In the genomic region with DNA sequence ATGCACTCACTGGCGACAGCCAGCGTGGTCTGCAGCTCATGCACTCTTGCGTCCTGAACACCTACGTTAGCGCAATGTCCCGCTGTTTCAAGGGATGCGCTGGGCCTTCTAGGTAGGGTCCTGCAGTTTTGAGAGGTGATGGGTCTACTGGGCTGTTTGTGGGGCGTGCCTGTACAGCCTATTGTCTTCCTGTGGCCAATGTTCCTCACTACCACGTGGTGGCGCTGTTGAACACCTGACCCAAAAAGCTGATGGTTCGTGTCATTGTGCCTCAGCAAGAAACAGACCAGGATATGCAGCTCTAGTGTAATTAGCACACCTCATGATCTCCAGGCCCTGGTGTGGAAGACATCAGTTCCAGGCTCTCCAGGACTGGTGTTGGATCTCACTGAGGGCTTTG, we compare ENCODE assay signal across 8 mouse cellular contexts. TPM values are rescaled to one million over a fixed set of nuclear protein-coding genes. Genes with fewer than 3 reads are reported as not detected.
DNase-seq lines count a peak whose midpoint lies in the region; ATAC-seq and TF ChIP-seq lines count a peak whose summit lies in the region.

No protein-coding gene starts in this region.

- H3K4me2 ChIP-seq in forebrain, embryonic 14.5 days (ENCODE audit: low read length), result no peak overlapping the region
- H3K4me2 ChIP-seq in neural tube, embryonic 11.5 days (ENCODE audit: low read depth), result no peak overlapping the region

- no peak for TF ChIP-seq POLR2A in bone marrow macrophage, adult 2 months (IDR thresholded peaks at IDR 0.05; ENCODE audit: borderline replicate concordance, low read depth, low read length)

- ATAC-seq in forebrain, embryonic 14.5 days, result no peak
- ATAC-seq in neural tube, embryonic 11.5 days (ENCODE audit: insufficient read depth, low FRiP score, low TSS enrichment), result no peak

- H3K27ac ChIP-seq in bone marrow macrophage, adult 2 months (ENCODE audit: insufficient read depth, low read depth, low read length), result no peak overlapping the region
- no peak overlapping the region for H3K27ac ChIP-seq in forebrain, embryonic 14.5 days (ENCODE audit: low read depth, low read length)
- H3K27ac ChIP-seq in limb, embryonic 10.5 days, result peak overlapping the region; percentile 48; the same call in 1 of the 2 replicates
- H3K27ac ChIP-seq in neural tube, embryonic 11.5 days (ENCODE audit: low read depth, low read length), result no peak overlapping the region

- no peaks in the 10 kb centered on the region for H3K9me3 ChIP-seq in forebrain, embryonic 14.5 days (replicated peaks; ENCODE audit: control insufficient read depth, low read length)
- no peaks in the 10 kb centered on the region for H3K9me3 ChIP-seq in limb, embryonic 10.5 days (replicated peaks)
- H3K9me3 ChIP-seq in neural tube, embryonic 11.5 days (ENCODE audit: control insufficient read depth, low read length), result no peaks in the 10 kb centered on the region

- no peaks in the 10 kb centered on the region for H3K36me3 ChIP-seq in forebrain, embryonic 14.5 days (ENCODE audit: control insufficient read depth, insufficient read depth, low read length)
- H3K36me3 ChIP-seq in limb, embryonic 10.5 days, result no peaks in the 10 kb centered on the region
- H3K36me3 ChIP-seq in neural tube, embryonic 11.5 days (ENCODE audit: control insufficient read depth, insufficient read depth, low read length), result no peaks in the 10 kb centered on the region

- H3K4me3 ChIP-seq in bone marrow macrophage, adult 2 months (ENCODE audit: insufficient read depth, low read length), result no peak overlapping the region
- no peak overlapping the region for H3K4me3 ChIP-seq in forebrain, embryonic 14.5 days (ENCODE audit: low read depth, low read length)
- no peak overlapping the region for H3K4me3 ChIP-seq in limb, embryonic 10.5 days
- no peak overlapping the region for H3K4me3 ChIP-seq in neural tube, embryonic 11.5 days (ENCODE audit: low read depth, low read length)

- DNase-seq in urinary bladder, adult 18-20 months (ENCODE audit: low spot score in 2 of 2), result peak; percentile 25 to 39
- no peak for DNase-seq in urinary bladder, postnatal 10 days (ENCODE audit: low spot score)
- DNase-seq in forebrain, embryonic 14.5 days (ENCODE audit: low spot score), result peak; percentile 54
- peak; percentile 28 for DNase-seq in hindlimb bud, embryonic 11.5 days (ENCODE audit: extremely low spot score, low read depth, low spot score)
- DNase-seq in limb, embryonic 10.5 days (ENCODE audit: low spot score), result peak; percentile 76
- peak; percentile 71 for DNase-seq in neural tube, embryonic 11.5 days (ENCODE audit: low spot score)
- peak; percentile 82 for DNase-seq in thymus, postnatal 4 days

- H3K4me1 ChIP-seq in bone marrow macrophage, adult 2 months (ENCODE audit: control insufficient read depth, insufficient read depth, low read length), result no peaks in the 10 kb centered on the region
- no peaks in the 10 kb centered on the region for H3K4me1 ChIP-seq in forebrain, embryonic 14.5 days (ENCODE audit: control insufficient read depth, insufficient read depth, low read length)
- peaks cover 35% of the 10 kb centered on the region for H3K4me1 ChIP-seq in limb, embryonic 10.5 days
- H3K4me1 ChIP-seq in neural tube, embryonic 11.5 days (ENCODE audit: control insufficient read depth, insufficient read depth, low read length), result no peaks in the 10 kb centered on the region; the same call in 1 of the 2 replicates

- TF ChIP-seq CTCF in bone marrow macrophage, adult 2 months (IDR thresholded peaks at IDR 0.05; ENCODE audit: low read depth, low read length), result peak; percentile 67

- 18% methylated on average over 11 of the region's 11 CpGs for WGBS in forebrain, embryonic 14.5 days
- WGBS in limb, embryonic 10.5 days, result 18% methylated on average over 11 of the region's 11 CpGs
- 13% methylated on average over 11 of the region's 11 CpGs for WGBS in neural tube, embryonic 11.5 days

- no peak overlapping the region for H3K9ac ChIP-seq in forebrain, embryonic 14.5 days (ENCODE audit: low read length)
- H3K9ac ChIP-seq in neural tube, embryonic 11.5 days (ENCODE audit: low read length), result no peak overlapping the region

- no peaks in the 10 kb centered on the region for H3K27me3 ChIP-seq in forebrain, embryonic 14.5 days (replicated peaks; ENCODE audit: control insufficient read depth, insufficient read depth, low read length)
- no peaks in the 10 kb centered on the region for H3K27me3 ChIP-seq in limb, embryonic 10.5 days (ENCODE audit: low read depth, poor library complexity, severe bottlenecking)
- H3K27me3 ChIP-seq in neural tube, embryonic 11.5 days (ENCODE audit: control insufficient read depth, insufficient read depth, low read length), result no peaks in the 10 kb centered on the region

RNA-seq across cellular contexts. Expression of a gene that starts 21.7 kb away (rescaled TPM):
- 0.24 TPM in 1 of 2 replicates, not detected in the other for polyA plus RNA-seq in bone marrow macrophage, adult 2 months (2012; ENCODE audit: insufficient read depth, insufficient read length, missing spikeins)
- polyA plus RNA-seq in forebrain, embryonic 14.5 days (2014; fragmentation: Nextera tagmentation; extraction: Ambion mirVana), result 2.6 and 3.0 TPM in 2 replicates
- 1.9 and 3.9 TPM in 2 replicates for polyA plus RNA-seq in limb, embryonic 10.5 days (2016; fragmentation: Nextera tagmentation; extraction: Ambion mirVana)
- 1.7 and 1.8 TPM in 2 replicates for polyA plus RNA-seq in neural tube, embryonic 11.5 days (2014; fragmentation: Nextera tagmentation; extraction: Ambion mirVana)

RNA-seq across cellular contexts. Expression of a gene that starts 26.7 kb away (rescaled TPM):
- polyA plus RNA-seq in bone marrow macrophage, adult 2 months (2012; ENCODE audit: insufficient read depth, insufficient read length, missing spikeins), result not detected in 2 replicates
- not detected in 2 replicates for polyA plus RNA-seq in forebrain, embryonic 14.5 days (2014; fragmentation: Nextera tagmentation; extraction: Ambion mirVana)
- polyA plus RNA-seq in limb, embryonic 10.5 days (2016; fragmentation: Nextera tagmentation; extraction: Ambion mirVana), result not detected in 2 replicates
- polyA plus RNA-seq in neural tube, embryonic 11.5 days (2014; fragmentation: Nextera tagmentation; extraction: Ambion mirVana), result not detected in 2 replicates

RNA-seq across cellular contexts. Expression of a gene that starts 55.5 kb away (rescaled TPM):
- polyA plus RNA-seq in bone marrow macrophage, adult 2 months (2012; ENCODE audit: insufficient read depth, insufficient read length, missing spikeins), result not detected in 2 replicates
- polyA plus RNA-seq in forebrain, embryonic 14.5 days (2014; fragmentation: Nextera tagmentation; extraction: Ambion mirVana), result 1.5 and 2.2 TPM in 2 replicates
- 1.2 and 3.3 TPM in 2 replicates for polyA plus RNA-seq in limb, embryonic 10.5 days (2016; fragmentation: Nextera tagmentation; extraction: Ambion mirVana)
- 3.6 and 4.1 TPM in 2 replicates for polyA plus RNA-seq in neural tube, embryonic 11.5 days (2014; fragmentation: Nextera tagmentation; extraction: Ambion mirVana)
